Mouse (Mus musculus) myocyte (in vitro differentiated cells): Measurements from ENCODE around the gene Cse1l. TPM values are rescaled to one million over a fixed set of nuclear protein-coding genes. Genes with fewer than 3 reads are reported as not detected.

ENCODE experiments used
- H3K27me3 ChIP-seq: one replicate; pipeline ENCODE4 v1.6.1; 2011; ENCODE audit not compliant: control insufficient read depth, insufficient read depth, insufficient read length
- H3K36me3 ChIP-seq: one replicate; pipeline ENCODE4 v1.6.1; 2011; ENCODE audit not compliant: control insufficient read depth, insufficient read depth
- H3K4me2 ChIP-seq: one replicate; pipeline ENCODE4 v1.6.1; 2011; ENCODE audit warnings: low read depth, control low read depth
- H3K4me3 ChIP-seq: one replicate; pipeline ENCODE4 v1.5.1; 2011; ENCODE audit warnings: mild to moderate bottlenecking, control low read depth, moderate library complexity
- H3K79me2 ChIP-seq: one replicate; pipeline ENCODE4 v1.6.1; 2011; ENCODE audit not compliant: control insufficient read depth, insufficient read depth
- H3ac ChIP-seq: one replicate; pipeline ENCODE4 v1.6.1; 2011; ENCODE audit not compliant: control insufficient read depth, insufficient read length
- CEBPB ChIP-seq: IDR thresholded peaks from 2 replicates; pipeline ENCODE4 v1.6.1; 2011; ENCODE audit warnings: mild to moderate bottlenecking, moderate library complexity; ENCODE audit not compliant: poor library complexity, insufficient read depth, severe bottlenecking
- E2F4 ChIP-seq: IDR thresholded peaks from one replicate; pipeline ENCODE4 v1.6.1; 2011; ENCODE audit warnings: mild to moderate bottlenecking, control low read depth, moderate library complexity; ENCODE audit not compliant: insufficient read depth
- MAX ChIP-seq: IDR thresholded peaks from one replicate; pipeline ENCODE4 v1.6.1; 2011; ENCODE audit warnings: low read depth, mild to moderate bottlenecking, control low read depth
- MYOD1 ChIP-seq, 3 experiments: IDR thresholded peaks; one replicate each; pipeline ENCODE4 v1.6.1; 2011; ENCODE audit warnings: control low read depth in 2 of 3, low read depth in 2 of 3, mild to moderate bottlenecking in 2 of 3, moderate library complexity in 1 of 3; ENCODE audit not compliant: insufficient read length in 2 of 3, control insufficient read depth in 1 of 3
- MYOG ChIP-seq, 3 experiments: IDR thresholded peaks; one replicate each; pipeline ENCODE4 v1.6.1; 2011; ENCODE audit warnings: control low read depth in 2 of 3, low read depth in 2 of 3, mild to moderate bottlenecking in 2 of 3; ENCODE audit not compliant: insufficient read length in 2 of 3, control insufficient read depth in 1 of 3, insufficient read depth in 1 of 3
- POLR2A ChIP-seq: IDR thresholded peaks from one replicate; pipeline ENCODE4 v1.6.1; 2011; ENCODE audit warnings: low read depth, mild to moderate bottlenecking, control low read depth, moderate library complexity; ENCODE audit not compliant: insufficient read length
- POLR2AphosphoS2 ChIP-seq: IDR thresholded peaks from one replicate; pipeline ENCODE4 v1.6.1; 2011; ENCODE audit warnings: low read depth, control low read depth; ENCODE audit not compliant: insufficient read length
- REST ChIP-seq: IDR thresholded peaks from one replicate; pipeline ENCODE4 v1.6.1; 2011; ENCODE audit warnings: mild to moderate bottlenecking, control low read depth, moderate library complexity; ENCODE audit not compliant: insufficient read depth, insufficient read length
- SRF ChIP-seq: IDR thresholded peaks from one replicate; pipeline ENCODE4 v1.6.1; 2011; ENCODE audit warnings: low read depth; ENCODE audit not compliant: control insufficient read depth, insufficient read length
- TCF12 ChIP-seq: IDR thresholded peaks from one replicate; pipeline ENCODE4 v1.6.1; 2011; ENCODE audit warnings: mild to moderate bottlenecking, control low read depth; ENCODE audit not compliant: poor library complexity, insufficient read depth, severe bottlenecking
- TCF3 ChIP-seq: IDR thresholded peaks from one replicate; pipeline ENCODE4 v1.6.1; 2011; ENCODE audit warnings: low read depth, control low read depth; ENCODE audit not compliant: insufficient read length
- USF1 ChIP-seq: IDR thresholded peaks from one replicate; pipeline ENCODE4 v1.6.1; 2011; ENCODE audit warnings: low read depth, mild to moderate bottlenecking, control low read depth, moderate library complexity
- polyA plus RNA-seq: library from polyadenylated mRNA; unstranded; fragments of >200 nt; fragmentation: generic; extraction: Trizol; gene quantifications from one replicate; pipeline ENCODE4 v1.2.1, GENCODE M21; 2012; ENCODE audit warnings: missing spikeins

Gene Cse1l
- polyA plus RNA-seq, 1 experiment, result 26.7 TPM

- Histone ChIP-seq H3ac (no peak overlapping the region), H3K4me3 (no peak overlapping the region), H3K79me2 (no peaks in the 10 kb centered on the region), H3K36me3 (peaks cover 16% of the 10 kb centered on the region), H3K4me2 (peak overlapping the region; percentile 44), H3K27me3 (no peaks in the 10 kb centered on the region)
- TF ChIP-seq REST (no peak), TCF3 (no peak), POLR2AphosphoS2 (no peak), CEBPB (no peak), TCF12 (no peak), MAX (no peak), USF1 (no peak)
Measured at GRCm38 (mm10) chr2:166876331-166876730, 29.5 kb upstream of the Cse1l start.

- Histone ChIP-seq H3ac (no peak overlapping the region), H3K4me3 (no peak overlapping the region), H3K4me2 (no peak overlapping the region), H3K36me3 (no peaks in the 10 kb centered on the region), H3K79me2 (no peaks in the 10 kb centered on the region), H3K27me3 (no peaks in the 10 kb centered on the region)
- TF ChIP-seq SRF (no peak), E2F4 (no peak), POLR2A (no peak), USF1 (no peak), POLR2AphosphoS2 (no peak), REST (no peak), TCF3 (no peak), MYOG (IDR thresholded peaks at IDR 0.05; ENCODE audit: control insufficient read depth in 1 of 3, insufficient read depth in 1 of 3, insufficient read length in 2 of 3, low read depth in 2 of 3) (no peak), MYOD1 (IDR thresholded peaks at IDR 0.05; ENCODE audit: control insufficient read depth in 1 of 3, insufficient read length in 2 of 3, low read depth in 2 of 3) (no peak), TCF12 (no peak), MAX (no peak), CEBPB (no peak)
Measured at GRCm38 (mm10) chr2:166885066-166885465, 20.8 kb upstream of the Cse1l start.

- H3K36me3 ChIP-seq, result no peaks in the 10 kb centered on the region
- H3K27me3 ChIP-seq, result no peaks in the 10 kb centered on the region
- TF ChIP-seq USF1, result no peak
- no peak for TF ChIP-seq REST
- no peak for TF ChIP-seq POLR2A
- no peak for TF ChIP-seq E2F4
- TF ChIP-seq MYOG (IDR thresholded peaks at IDR 0.05; ENCODE audit: control insufficient read depth in 1 of 3, insufficient read depth in 1 of 3, insufficient read length in 2 of 3, low read depth in 2 of 3), result no peak
- no peak for TF ChIP-seq TCF12
- TF ChIP-seq MYOD1 (IDR thresholded peaks at IDR 0.05; ENCODE audit: control insufficient read depth in 1 of 3, insufficient read length in 2 of 3, low read depth in 2 of 3), result no peak
- no peak for TF ChIP-seq MAX
- no peak for TF ChIP-seq POLR2AphosphoS2
- no peak for TF ChIP-seq TCF3
- TF ChIP-seq CEBPB, result no peak
- no peak for TF ChIP-seq SRF
Measured at GRCm38 (mm10) chr2:166885619-166886018, 20.2 kb upstream of the Cse1l start.

DNA sequence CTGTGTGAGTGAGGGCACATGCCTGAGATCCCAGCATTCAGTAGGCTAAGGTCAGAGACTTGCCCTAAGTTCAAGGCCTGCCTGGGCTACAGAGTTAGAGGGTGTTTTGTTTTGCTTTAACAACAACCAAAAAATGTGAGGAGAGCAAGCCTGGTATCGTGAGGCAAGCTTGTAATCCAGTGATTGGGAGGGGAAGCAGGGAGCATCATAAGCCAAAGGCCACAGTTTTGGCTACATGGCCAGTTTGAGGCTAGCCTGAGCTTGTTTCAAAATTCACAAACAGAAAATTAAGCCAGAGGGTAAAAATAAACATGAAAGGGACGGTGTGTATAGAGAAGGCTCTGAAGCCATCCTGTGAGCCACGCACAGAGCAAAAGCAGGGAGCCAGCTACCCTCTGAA is 19.6 kb upstream of the Cse1l start:
- Histone ChIP-seq H3K36me3 (no peaks in the 10 kb centered on the region), H3K4me3 (no peak overlapping the region), H3K4me2 (no peak overlapping the region), H3K27me3 (no peaks in the 10 kb centered on the region), H3ac (no peak overlapping the region), H3K79me2 (no peaks in the 10 kb centered on the region)
- no peak for TF ChIP-seq POLR2A

More at GRCm38 (mm10) chr2:166885619-166886018, 20.2 kb upstream of the Cse1l start:
- H3K4me3 ChIP-seq, result no peak overlapping the region
- H3ac ChIP-seq, result no peak overlapping the region
- no peaks in the 10 kb centered on the region for H3K79me2 ChIP-seq
- no peak overlapping the region for H3K4me2 ChIP-seq

DNA sequence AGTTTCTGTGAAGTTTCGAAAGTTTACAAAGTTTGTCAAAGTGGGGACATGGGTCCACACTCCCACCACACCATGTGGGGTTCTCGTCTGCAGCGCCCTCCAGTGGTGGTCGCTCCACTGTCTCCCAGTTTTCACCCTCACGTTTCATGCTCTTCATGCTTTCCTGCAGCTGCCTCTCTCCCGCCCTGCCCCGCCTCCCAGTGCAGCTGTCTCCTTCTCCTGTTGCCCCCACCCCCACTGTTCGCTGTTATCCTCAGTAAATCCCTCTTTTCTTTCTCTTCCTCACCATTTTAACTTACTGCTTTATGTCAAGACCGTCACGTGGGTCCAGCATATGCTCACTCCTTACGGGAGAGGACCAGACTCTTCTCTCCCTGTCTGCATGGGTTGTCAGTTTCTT is 18.0 kb upstream of the Cse1l start:
- Histone ChIP-seq H3ac (no peak overlapping the region), H3K36me3 (peaks cover 12% of the 10 kb centered on the region), H3K4me3 (no peak overlapping the region), H3K4me2 (peak overlapping the region; percentile 24), H3K27me3 (no peaks in the 10 kb centered on the region), H3K79me2 (no peaks in the 10 kb centered on the region)
- TF ChIP-seq MYOG (IDR thresholded peaks at IDR 0.05; ENCODE audit: control insufficient read depth in 1 of 3, insufficient read depth in 1 of 3, insufficient read length in 2 of 3, low read depth in 2 of 3) (peak; percentile 86 to 98 (median 97)), SRF (peak; percentile 35), TCF3 (peak; percentile 82), REST (no peak), MYOD1 (IDR thresholded peaks at IDR 0.05; ENCODE audit: control insufficient read depth in 1 of 3, insufficient read length in 2 of 3, low read depth in 2 of 3) (peak; percentile 65 to 98 (median 91)), TCF12 (peak; percentile 78)
